Mouse (Mus musculus): ENCODE results near the gene Dclre1c.

GRCm38 (mm10) chr2:3480239-3480638, 56.3 kb downstream of the Dclre1c start:
- TF ChIP-seq CTCF (conservative IDR thresholded peaks at IDR 0.05; ENCODE audit: low read length): 0 out of 2 replicates have a peak, but pooled peaks have one; percentile 6
- TF ChIP-seq NANOG (IDR thresholded peaks at IDR 0.05; ENCODE audit: borderline replicate concordance, low read length): no peak
- TF ChIP-seq POU5F1 (IDR thresholded peaks at IDR 0.05; ENCODE audit: borderline replicate concordance, low read length): no peak
